Mouse (Mus musculus): Measurements from ENCODE around the gene A2ml1.

DNA sequence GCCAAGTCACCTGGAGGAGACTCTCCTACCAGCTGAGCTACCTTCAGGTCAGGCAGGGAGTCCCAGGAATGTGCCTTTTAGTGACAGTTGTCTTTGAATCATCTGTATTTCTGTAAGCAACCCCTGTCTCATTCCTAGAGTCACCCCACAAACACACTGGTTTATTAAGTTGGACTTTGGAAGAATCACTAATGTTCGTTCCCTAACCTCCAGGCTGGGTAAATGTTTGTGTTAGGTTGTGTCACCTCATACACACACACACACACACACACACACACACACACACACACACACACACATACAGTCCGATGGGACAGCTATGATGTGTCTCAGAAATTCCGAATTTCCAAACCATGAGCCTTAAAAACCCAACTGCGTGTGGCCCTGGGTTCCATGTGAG is 55.6 kb downstream of the A2ml1 start:
- TF ChIP-seq CTCF (IDR thresholded peaks at IDR 0.05; ENCODE audit: control insufficient read depth, insufficient read depth, low read length) = no peak
- TF ChIP-seq POLR2A (IDR thresholded peaks at IDR 0.05; ENCODE audit: borderline replicate concordance, control insufficient read depth, low read depth, low read length) = no peak
